7 mouse cellular contexts compared by ENCODE assay signal in the genomic region with DNA sequence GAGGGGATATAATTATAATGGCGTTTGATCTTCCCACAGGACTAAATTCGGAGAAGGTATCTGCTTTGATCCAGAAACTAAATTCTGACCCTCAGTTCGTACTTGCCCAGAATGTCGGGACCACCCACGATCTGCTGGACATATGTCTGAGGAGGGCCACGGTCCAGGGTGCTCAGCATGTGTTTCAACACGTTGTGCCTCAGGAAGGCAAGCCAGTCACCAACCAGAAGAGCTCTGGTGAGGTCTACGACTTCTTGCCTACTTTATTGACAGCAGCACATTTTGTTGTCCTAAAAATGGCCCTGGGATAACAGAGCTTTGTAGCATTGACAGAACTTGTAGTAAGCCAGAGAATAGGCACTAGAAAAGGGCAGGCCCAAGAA. TPM values are rescaled to one million over a fixed set of nuclear protein-coding genes. Genes with fewer than 3 reads are reported as not detected.
A peak's percentile ranks its signal among the peaks of the same experiment; 100 is the strongest.
DNase-seq lines count a peak whose midpoint lies in the region; ATAC-seq lines count a peak whose summit lies in the region.

No protein-coding gene starts in this region.

- no peaks in the 10 kb centered on the region for H3K27me3 ChIP-seq in embryonic facial prominence, embryonic 10.5 days (replicated peaks; ENCODE audit: low read depth, poor library complexity, severe bottlenecking)
- no peaks in the 10 kb centered on the region for H3K27me3 ChIP-seq in midbrain, embryonic 14.5 days (ENCODE audit: control insufficient read depth, insufficient read depth, low read length)

- 5% methylated on average over 8 of the region's 8 CpGs for WGBS in embryonic facial prominence, embryonic 10.5 days
- WGBS in midbrain, embryonic 14.5 days: 6% methylated on average over 8 of the region's 8 CpGs

- H3K4me1 ChIP-seq in embryonic facial prominence, embryonic 10.5 days: peaks cover 17% of the 10 kb centered on the region
- H3K4me1 ChIP-seq in midbrain, embryonic 14.5 days (ENCODE audit: control insufficient read depth, insufficient read depth, low read length): peaks cover 9% of the 10 kb centered on the region

- H3K4me3 ChIP-seq in embryonic facial prominence, embryonic 10.5 days: peak overlapping the region; percentile 95
- H3K4me3 ChIP-seq in midbrain, embryonic 14.5 days (replicated peaks; ENCODE audit: low read depth, low read length): peak overlapping the region; percentile 81

- no peak for ATAC-seq in midbrain, embryonic 14.5 days (ENCODE audit: low FRiP score, low TSS enrichment)

- H3K36me3 ChIP-seq in embryonic facial prominence, embryonic 10.5 days (replicated peaks): peaks cover 36% of the 10 kb centered on the region
- peaks cover 5% of the 10 kb centered on the region for H3K36me3 ChIP-seq in midbrain, embryonic 14.5 days (ENCODE audit: control insufficient read depth, insufficient read depth, low read length)

- intact Hi-C loops in left cerebral cortex, postnatal 4 days (cut with DNase I): no loop called here

- H3K9ac ChIP-seq in midbrain, embryonic 14.5 days (replicated peaks; ENCODE audit: low read length): peak overlapping the region; percentile 87

- H3K27ac ChIP-seq in embryonic facial prominence, embryonic 10.5 days (replicated peaks): peak overlapping the region; percentile 95
- H3K27ac ChIP-seq in midbrain, embryonic 14.5 days (replicated peaks; ENCODE audit: low read depth, low read length): no peak overlapping the region

- no peaks in the 10 kb centered on the region for H3K9me3 ChIP-seq in embryonic facial prominence, embryonic 10.5 days
- no peaks in the 10 kb centered on the region for H3K9me3 ChIP-seq in midbrain, embryonic 14.5 days (ENCODE audit: control insufficient read depth, low read length)

- H3K4me2 ChIP-seq in midbrain, embryonic 14.5 days (ENCODE audit: low read length): peak overlapping the region; percentile 79

- peak; percentile 35 for DNase-seq in left cerebral cortex, postnatal 4 days
- DNase-seq in left cerebral cortex, adult 18-20 months (ENCODE audit: low spot score in 2 of 2): no peak
- peak; percentile 62 for DNase-seq in adipocyte (ENCODE audit: low spot score)
- no peak for DNase-seq in embryonic facial prominence, embryonic 10.5 days (ENCODE audit: low spot score)
- DNase-seq in induced T-regulatory cell, adult 2 months (ENCODE audit: low read depth): peak; percentile 27
- no peak for DNase-seq in midbrain, embryonic 14.5 days
- DNase-seq in ovary, postnatal 10 days (ENCODE audit: low spot score): no peak

RNA-seq across cellular contexts. Expression of a gene that starts 21.6 kb away (rescaled TPM):
- 10 to 100 TPM; 80.8 to 89.7 TPM for total RNA-seq in left cerebral cortex, postnatal 4 days (2021)
- 10 to 100 TPM; 58.8 to 60.7 TPM for total RNA-seq in left cerebral cortex, adult 18-20 months (2021)
- 203 and 207 TPM in 2 replicates for polyA plus RNA-seq in embryonic facial prominence, embryonic 10.5 days (2016; fragmentation: Nextera tagmentation; extraction: Ambion mirVana)
- 113 and 136 TPM in 2 replicates for polyA plus RNA-seq in midbrain, embryonic 14.5 days (2014; fragmentation: Nextera tagmentation; extraction: Ambion mirVana)

RNA-seq across cellular contexts. Expression of a gene that starts 44.2 kb away (rescaled TPM):
- not detected for total RNA-seq in left cerebral cortex, postnatal 4 days (2021)
- total RNA-seq in left cerebral cortex, adult 18-20 months (2021): not detected
- not detected in 2 replicates for polyA plus RNA-seq in embryonic facial prominence, embryonic 10.5 days (2016; fragmentation: Nextera tagmentation; extraction: Ambion mirVana)
- 0.16 TPM in 1 of 2 replicates, not detected in the other for polyA plus RNA-seq in midbrain, embryonic 14.5 days (2014; fragmentation: Nextera tagmentation; extraction: Ambion mirVana)

RNA-seq across cellular contexts. Expression of a gene that starts 52.2 kb away (rescaled TPM):
- 1 to 10 TPM; 1.4 to 1.8 TPM for total RNA-seq in left cerebral cortex, postnatal 4 days (2021)
- total RNA-seq in left cerebral cortex, adult 18-20 months (2021): not detected
- 0.46 and 0.59 TPM in 2 replicates for polyA plus RNA-seq in embryonic facial prominence, embryonic 10.5 days (2016; fragmentation: Nextera tagmentation; extraction: Ambion mirVana)
- 5.0 and 6.1 TPM in 2 replicates for polyA plus RNA-seq in midbrain, embryonic 14.5 days (2014; fragmentation: Nextera tagmentation; extraction: Ambion mirVana)

Comparison
In these comparisons a context has a peak if more than half of its experiments do, and no peak if none do; other contexts are left out.
1. DNase-seq: peak in left cerebral cortex, postnatal 4 days (single experiment), adipocyte (single experiment) and induced T-regulatory cell, adult 2 months (single experiment); none in left cerebral cortex, adult 18-20 months (0 of 2), embryonic facial prominence, embryonic 10.5 days (single experiment), midbrain, embryonic 14.5 days (single experiment) and ovary, postnatal 10 days (single experiment).